Mouse (Mus musculus) MEL (cell line): ENCODE measurements at regions not wholly inside any gene's neighbourhood (a gene's known extent, or its start where the extent isn't known, plus 50 kb on each side); places are given as distances from the start of the nearest gene placed in this dataset.

Experiments
- CHD2 ChIP-seq: IDR thresholded peaks from 2 replicates; pipeline ENCODE4 v1.6.1; 2011; ENCODE audit warnings: low read length, improper control_type of control experiment
- CTCF ChIP-seq, 3 experiments: IDR thresholded peaks in 2 of 3; conservative IDR thresholded peaks in 1 of 3; 2 replicates each; pipeline ENCODE4 v1.5.1; 2011 to 2012; ENCODE audit warnings: low read length in 3 of 3, low read depth in 2 of 3, mild to moderate bottlenecking in 2 of 3, improper control_type of control experiment in 1 of 3, inconsistent platforms in 1 of 3, mixed read lengths in 1 of 3, moderate library complexity in 1 of 3; ENCODE audit not compliant: control insufficient read depth in 1 of 3, insufficient read depth in 1 of 3, poor library complexity in 1 of 3, severe bottlenecking in 1 of 3
- GATA1 ChIP-seq: IDR thresholded peaks from 2 replicates; pipeline ENCODE4 v1.6.1; 2011; ENCODE audit warnings: low read depth, low read length, improper control_type of control experiment
- HCFC1 ChIP-seq: IDR thresholded peaks from 2 replicates; pipeline ENCODE4 v1.6.1; 2012; ENCODE audit warnings: low read depth, mild to moderate bottlenecking, inconsistent platforms, low read length, improper control_type of control experiment, moderate library complexity
- KAT2A ChIP-seq: conservative IDR thresholded peaks from 2 replicates; pipeline ENCODE4 v1.6.1; 2012; ENCODE audit warnings: low read depth, low read length, improper control_type of control experiment, inconsistent platforms
- MAFK ChIP-seq: IDR thresholded peaks from 2 replicates; pipeline ENCODE4 v1.6.1; 2011; ENCODE audit warnings: low read depth, mild to moderate bottlenecking, low read length, improper control_type of control experiment, borderline replicate concordance
- MAZ ChIP-seq: IDR thresholded peaks from 2 replicates; pipeline ENCODE4 v1.6.1; 2012; ENCODE audit warnings: low read depth, mild to moderate bottlenecking, inconsistent platforms, low read length, improper control_type of control experiment
- NELFE ChIP-seq: IDR thresholded peaks from 2 replicates; pipeline ENCODE4 v1.6.1; 2011; ENCODE audit warnings: low read depth, low read length, improper control_type of control experiment
- POLR2A ChIP-seq, 2 experiments: IDR thresholded peaks; 2 replicates each; pipeline ENCODE4 v1.6.1; 2011 to 2012; ENCODE audit warnings: low read length in 2 of 2, mild to moderate bottlenecking in 2 of 2, control low read depth in 1 of 2, improper control_type of control experiment in 1 of 2, low read depth in 1 of 2, moderate library complexity in 1 of 2; ENCODE audit not compliant: control insufficient read depth in 1 of 2, insufficient read depth in 1 of 2, poor library complexity in 1 of 2
- POLR2AphosphoS5 ChIP-seq: IDR thresholded peaks from 2 replicates; pipeline ENCODE4 v1.6.1; 2012; ENCODE audit warnings: low read depth, borderline replicate concordance, mild to moderate bottlenecking, inconsistent platforms, low read length, moderate library complexity, mixed read lengths
- TAL1 ChIP-seq: IDR thresholded peaks from 2 replicates; pipeline ENCODE4 v1.6.1; 2012; ENCODE audit warnings: mild to moderate bottlenecking, inconsistent platforms, low read length, moderate library complexity, mixed read lengths
- UBTF ChIP-seq: IDR thresholded peaks from 2 replicates; pipeline ENCODE4 v1.6.1; 2012; ENCODE audit warnings: low read depth, mild to moderate bottlenecking, inconsistent platforms, low read length, improper control_type of control experiment, moderate library complexity, borderline replicate concordance; ENCODE audit not compliant: insufficient read depth
- ZC3H11A ChIP-seq: IDR thresholded peaks from 2 replicates; pipeline ENCODE4 v1.6.1; 2012; ENCODE audit warnings: low read depth, mild to moderate bottlenecking, inconsistent platforms, low read length, improper control_type of control experiment

DNA sequence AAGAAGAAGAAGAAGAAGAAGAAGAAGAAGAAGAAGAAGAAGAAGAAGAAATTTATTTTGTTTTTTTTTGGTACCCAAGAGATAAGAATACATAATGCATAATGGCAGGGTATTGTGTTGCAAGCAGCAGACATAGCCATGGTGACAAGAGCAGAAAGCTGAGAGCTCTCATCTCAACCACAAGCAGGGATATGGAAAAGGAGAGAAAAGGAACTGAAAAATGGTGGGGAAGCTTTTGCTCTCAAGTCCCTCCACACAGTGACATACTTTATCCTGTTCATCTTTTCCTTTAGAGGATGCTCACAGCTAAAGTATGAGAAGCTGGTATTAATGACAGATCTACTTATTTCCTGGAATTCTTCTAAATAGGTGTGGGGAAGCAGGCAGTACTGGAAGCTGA, 115.2 kb upstream of the Pik3r1 start:
- TF ChIP-seq POLR2A (IDR thresholded peaks at IDR 0.05; ENCODE audit: control insufficient read depth in 1 of 2, insufficient read depth in 1 of 2, low read depth in 1 of 2, low read length in 2 of 2, poor library complexity in 1 of 2) (no peak), CTCF (IDR thresholded peaks at IDR 0.05 in 2 of 3, conservative IDR thresholded peaks at IDR 0.05 in 1 of 3; ENCODE audit: control insufficient read depth in 1 of 3, insufficient read depth in 1 of 3, low read depth in 2 of 3, low read length in 3 of 3, poor library complexity in 1 of 3, severe bottlenecking in 1 of 3) (no peak), KAT2A (no peak), NELFE (no peak), CHD2 (no peak), UBTF (no peak), ZC3H11A (no peak), POLR2AphosphoS5 (no peak), TAL1 (no peak), HCFC1 (no peak), MAZ (no peak), MAFK (no peak), GATA1 (no peak)
